ENCODE assay signal across 12 mouse cellular contexts in genomic region chr16:32853492-32854049, GRCm38 (mm10). TPM values are rescaled to one million over a fixed set of nuclear protein-coding genes. Genes with fewer than 3 reads are reported as not detected.
A peak's percentile ranks its signal among the peaks of the same experiment; 100 is the strongest.
DNase-seq lines count a peak whose midpoint lies in the region; ATAC-seq and TF ChIP-seq lines count a peak whose summit lies in the region.
"Had no signal": no experiment of that assay in that cellular context is flagged by ENCODE, and none has a peak within 500 bp of the region (broad histone marks: within the 10 kb centered on the region; RNA-seq: fewer than 3 reads in every experiment).

No protein-coding gene starts in this region.

- DNase-seq in kidney, adult 8-10 months, result no peak
- DNase-seq in 416B (ENCODE audit: low read depth), result peak; percentile 56
- DNase-seq in adrenal gland, postnatal 10 days, result peak; percentile 25
- DNase-seq in hindbrain, postnatal 0 days (ENCODE audit: low spot score), result no peak
- no peak for DNase-seq in lung, postnatal 36 days
- DNase-seq: cerebellum, adult 8-10 months had no signal

- WGBS in kidney, embryonic 14.5 days, result 75% methylated on average over 13 of the region's 13 CpGs
- 28% methylated on average over 13 of the region's 13 CpGs for WGBS in heart, embryonic 15.5 days
- WGBS in hindbrain, embryonic 16.5 days, result 76% methylated on average over 13 of the region's 13 CpGs
- WGBS in hindbrain, postnatal 0 days, result 77% methylated on average over 13 of the region's 13 CpGs

- H3K4me1 ChIP-seq in kidney, embryonic 14.5 days (ENCODE audit: control insufficient read depth, insufficient read depth, low read length), result no peaks in the 10 kb centered on the region
- peaks cover 33% of the 10 kb centered on the region for H3K4me1 ChIP-seq in heart, embryonic 15.5 days (replicated peaks)
- H3K4me1 ChIP-seq in hindbrain, embryonic 16.5 days (ENCODE audit: control insufficient read depth, insufficient read depth, low read depth, low read length), result no peaks in the 10 kb centered on the region; the same call in 1 of the 2 replicates
- no peaks in the 10 kb centered on the region for H3K4me1 ChIP-seq in hindbrain, postnatal 0 days (ENCODE audit: insufficient read depth, low read length)

- no peak for TF ChIP-seq CTCF in hindbrain, postnatal 0 days (IDR thresholded peaks at IDR 0.05; ENCODE audit: low read depth)

- no peak for ATAC-seq in kidney, embryonic 14.5 days (ENCODE audit: low FRiP score, low TSS enrichment)
- ATAC-seq in heart, embryonic 15.5 days (replicated peaks; ENCODE audit: insufficient number of reproducible peaks, insufficient read depth, low FRiP score, low read depth), result peak; percentile 63; the same call in 1 of the 2 replicates
- ATAC-seq in hindbrain, embryonic 16.5 days, result no peak
- ATAC-seq in hindbrain, postnatal 0 days, result no peak
- ATAC-seq: Patski had no signal

- H3K4me2 ChIP-seq in kidney, embryonic 14.5 days (replicated peaks; ENCODE audit: low read depth, low read length), result no peak overlapping the region
- H3K4me2 ChIP-seq in heart, embryonic 15.5 days, result peak overlapping the region; percentile 50
- no peak overlapping the region for H3K4me2 ChIP-seq in hindbrain, embryonic 16.5 days (ENCODE audit: low read length)
- no peak overlapping the region for H3K4me2 ChIP-seq in hindbrain, postnatal 0 days (ENCODE audit: low read depth, low read length)

- H3K27ac ChIP-seq in kidney, embryonic 14.5 days (ENCODE audit: low read depth, low read length), result 0 out of 2 replicates have a peak overlapping the region, but pooled peaks have one; percentile 19
- peak overlapping the region; percentile 94 for H3K27ac ChIP-seq in heart, embryonic 15.5 days
- no peak overlapping the region for H3K27ac ChIP-seq in hindbrain, embryonic 16.5 days (ENCODE audit: low read depth, low read length)
- H3K27ac ChIP-seq in hindbrain, postnatal 0 days, result no peak overlapping the region
- H3K27ac ChIP-seq: liver, embryonic 14.5 days had no signal

- H3K9me3 ChIP-seq in kidney, embryonic 14.5 days (ENCODE audit: control insufficient read depth, low read length), result no peaks in the 10 kb centered on the region
- no peaks in the 10 kb centered on the region for H3K9me3 ChIP-seq in heart, embryonic 15.5 days (replicated peaks)
- H3K9me3 ChIP-seq in hindbrain, embryonic 16.5 days (ENCODE audit: control insufficient read depth, low read length), result no peaks in the 10 kb centered on the region
- no peaks in the 10 kb centered on the region for H3K9me3 ChIP-seq in hindbrain, postnatal 0 days (ENCODE audit: low read length)

- peaks cover 17% of the 10 kb centered on the region; the same call in 1 of the 2 replicates for H3K36me3 ChIP-seq in kidney, embryonic 14.5 days (ENCODE audit: control insufficient read depth, insufficient read depth, low read length)
- peaks cover 8% of the 10 kb centered on the region for H3K36me3 ChIP-seq in heart, embryonic 15.5 days
- peaks cover 7% of the 10 kb centered on the region for H3K36me3 ChIP-seq in hindbrain, embryonic 16.5 days (ENCODE audit: control insufficient read depth, insufficient read depth, low read length)
- H3K36me3 ChIP-seq in hindbrain, postnatal 0 days (ENCODE audit: insufficient read depth, low read length), result peaks cover 11% of the 10 kb centered on the region; the same call in 1 of the 2 replicates

- H3K4me3 ChIP-seq in kidney, embryonic 14.5 days (ENCODE audit: low read length), result no peak overlapping the region
- no peak overlapping the region for H3K4me3 ChIP-seq in heart, embryonic 15.5 days
- H3K4me3 ChIP-seq in hindbrain, embryonic 16.5 days (ENCODE audit: low read length), result no peak overlapping the region
- no peak overlapping the region for H3K4me3 ChIP-seq in hindbrain, postnatal 0 days (ENCODE audit: low read length)

- H3K27me3 ChIP-seq in kidney, embryonic 14.5 days (ENCODE audit: control insufficient read depth, insufficient read depth, low read length), result no peaks in the 10 kb centered on the region
- no peaks in the 10 kb centered on the region for H3K27me3 ChIP-seq in heart, embryonic 15.5 days
- H3K27me3 ChIP-seq in hindbrain, embryonic 16.5 days (replicated peaks; ENCODE audit: control insufficient read depth, insufficient read depth, low read length), result no peaks in the 10 kb centered on the region
- H3K27me3 ChIP-seq in hindbrain, postnatal 0 days (ENCODE audit: insufficient read depth, low read length), result no peaks in the 10 kb centered on the region
- H3K27me3 ChIP-seq: Patski had no signal

- no peak overlapping the region for H3K9ac ChIP-seq in kidney, embryonic 14.5 days (ENCODE audit: low read depth, low read length)
- H3K9ac ChIP-seq in heart, embryonic 15.5 days, result peak overlapping the region; percentile 10; the same call in 1 of the 2 replicates
- no peak overlapping the region for H3K9ac ChIP-seq in hindbrain, embryonic 16.5 days (ENCODE audit: low read depth, low read length)
- no peak overlapping the region for H3K9ac ChIP-seq in hindbrain, postnatal 0 days (replicated peaks; ENCODE audit: low read length)
- H3K9ac ChIP-seq: liver, embryonic 14.5 days had no signal

RNA-seq across cellular contexts. Expression of gene Fyttd1, which starts 23.7 kb away (rescaled TPM):
- 119 and 155 TPM in 2 replicates for polyA plus RNA-seq in kidney, embryonic 14.5 days (2014; fragmentation: Nextera tagmentation; extraction: Ambion mirVana)
- 100 to 1,000 TPM; 105 to 114 TPM for total RNA-seq in adrenal gland, postnatal 10 days (2021)
- 101 and 125 TPM in 2 replicates for polyA plus RNA-seq in heart, embryonic 15.5 days (2015; fragmentation: Nextera tagmentation; extraction: Ambion mirVana)
- 103 and 104 TPM in 2 replicates for polyA plus RNA-seq in hindbrain, embryonic 16.5 days (2015; fragmentation: Nextera tagmentation; extraction: Ambion mirVana)
- 51.0 and 78.1 TPM in 2 replicates for total RNA-seq in hindbrain, postnatal 0 days (2014; rRNA removed)
- 120 and 127 TPM in 2 replicates for polyA plus RNA-seq in hindbrain, postnatal 0 days (2015; fragmentation: Nextera tagmentation; extraction: Ambion mirVana)

RNA-seq across cellular contexts. Expression of gene Rubcn, which starts 24.0 kb away (rescaled TPM):
- 12.1 and 15.2 TPM in 2 replicates for polyA plus RNA-seq in kidney, embryonic 14.5 days (2014; fragmentation: Nextera tagmentation; extraction: Ambion mirVana)
- 10 to 100 TPM; 24.1 to 35.3 TPM for total RNA-seq in adrenal gland, postnatal 10 days (2021)
- 27.0 and 34.0 TPM in 2 replicates for polyA plus RNA-seq in heart, embryonic 15.5 days (2015; fragmentation: Nextera tagmentation; extraction: Ambion mirVana)
- polyA plus RNA-seq in hindbrain, embryonic 16.5 days (2015; fragmentation: Nextera tagmentation; extraction: Ambion mirVana), result 35.3 and 42.6 TPM in 2 replicates
- 74.2 and 89.7 TPM in 2 replicates for total RNA-seq in hindbrain, postnatal 0 days (2014; rRNA removed)
- polyA plus RNA-seq in hindbrain, postnatal 0 days (2015; fragmentation: Nextera tagmentation; extraction: Ambion mirVana), result 21.6 and 21.7 TPM in 2 replicates

RNA-seq across cellular contexts. Expression of gene Smbd1, which starts 43.3 kb away (rescaled TPM):
- not detected in 2 replicates for polyA plus RNA-seq in kidney, embryonic 14.5 days (2014; fragmentation: Nextera tagmentation; extraction: Ambion mirVana)
- total RNA-seq in adrenal gland, postnatal 10 days (2021), result not detected
- not detected in 2 replicates for polyA plus RNA-seq in heart, embryonic 15.5 days (2015; fragmentation: Nextera tagmentation; extraction: Ambion mirVana)
- not detected in 2 replicates for polyA plus RNA-seq in hindbrain, embryonic 16.5 days (2015; fragmentation: Nextera tagmentation; extraction: Ambion mirVana)
- not detected in 2 replicates for total RNA-seq in hindbrain, postnatal 0 days (2014; rRNA removed)
- not detected in 2 replicates for polyA plus RNA-seq in hindbrain, postnatal 0 days (2015; fragmentation: Nextera tagmentation; extraction: Ambion mirVana)
- polyA plus RNA-seq: frontal cortex, adult 2 months; Patski had no signal

RNA-seq across cellular contexts. Expression of gene Muc20, which starts 56.3 kb away (rescaled TPM):
- polyA plus RNA-seq in kidney, embryonic 14.5 days (2014; fragmentation: Nextera tagmentation; extraction: Ambion mirVana), result 2.3 and 3.3 TPM in 2 replicates
- total RNA-seq in adrenal gland, postnatal 10 days (2021), result under 1 TPM; 0.21 to 0.33 TPM
- 0.11 TPM in 1 of 2 replicates, not detected in the other for polyA plus RNA-seq in heart, embryonic 15.5 days (2015; fragmentation: Nextera tagmentation; extraction: Ambion mirVana)
- polyA plus RNA-seq in hindbrain, embryonic 16.5 days (2015; fragmentation: Nextera tagmentation; extraction: Ambion mirVana), result not detected in 2 replicates
- not detected in 2 replicates for total RNA-seq in hindbrain, postnatal 0 days (2014; rRNA removed)
- polyA plus RNA-seq in hindbrain, postnatal 0 days (2015; fragmentation: Nextera tagmentation; extraction: Ambion mirVana), result not detected in 2 replicates
- polyA plus RNA-seq: frontal cortex, adult 2 months had no signal

Comparison
In these comparisons a context has a peak if more than half of its experiments do, and no peak if none do; other contexts are left out.
1. H3K27ac ChIP-seq: peak in kidney, embryonic 14.5 days (single experiment) and heart, embryonic 15.5 days (single experiment); none in hindbrain, embryonic 16.5 days (single experiment) and hindbrain, postnatal 0 days (single experiment).
2. DNase-seq: peak in 416B (single experiment) and adrenal gland, postnatal 10 days (single experiment); none in kidney, adult 8-10 months (0 of 2), hindbrain, postnatal 0 days (single experiment) and lung, postnatal 36 days (single experiment).